Mouse (Mus musculus) monocyte, adult 5-6 weeks (primary cell): ENCODE measurements around the gene Snrnp35. TPM values are rescaled to one million over a fixed set of nuclear protein-coding genes. Genes with fewer than 3 reads are reported as not detected.
"Not testable (repeated sequence)": the region's sequence is repeated elsewhere in the genome, so short reads cannot be mapped to it uniquely, and the experiment has no call there.

Source experiments
- ATAC-seq: fragments of 153-309, 156-312 bp; replicated peaks from 2 replicates; pipeline ENCODE4 v1.8.0; 2017; ENCODE audit warnings: mild to moderate bottlenecking; ENCODE audit not compliant: low TSS enrichment, insufficient number of reproducible peaks, severe bottlenecking, poor library complexity, low FRiP score
- total RNA-seq: library from RNA; stranded (forward); fragments of 200-1000, 200-491, 200-594 nt; gene quantifications from 3 replicates; pipeline ENCODE4 v1.2.3, GENCODE M21; 2017

Gene Snrnp35
- total RNA-seq, 1 experiment from 2014 or later: 12.5 TPM

DNA sequence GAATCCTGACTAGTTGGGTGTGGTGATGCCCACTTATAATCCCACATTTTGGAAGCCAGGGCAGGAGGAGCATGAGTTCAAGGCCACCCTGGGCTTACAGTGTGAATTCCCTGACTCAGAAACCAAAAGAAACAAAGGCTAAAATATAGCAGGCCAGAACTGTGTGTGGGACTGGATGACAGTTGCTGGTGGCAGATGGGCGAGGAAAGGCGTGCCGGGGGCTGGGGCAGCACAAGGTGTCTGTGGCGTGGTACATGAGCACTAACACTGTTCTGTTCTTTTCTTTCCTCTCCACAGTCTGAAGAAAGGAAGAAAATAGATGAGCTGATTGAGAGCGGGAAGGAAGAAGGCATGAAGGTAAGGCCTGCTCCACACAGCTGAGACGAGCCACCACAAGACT is 26.2 kb upstream of the Snrnp35 start:
- no peak for ATAC-seq

DNA sequence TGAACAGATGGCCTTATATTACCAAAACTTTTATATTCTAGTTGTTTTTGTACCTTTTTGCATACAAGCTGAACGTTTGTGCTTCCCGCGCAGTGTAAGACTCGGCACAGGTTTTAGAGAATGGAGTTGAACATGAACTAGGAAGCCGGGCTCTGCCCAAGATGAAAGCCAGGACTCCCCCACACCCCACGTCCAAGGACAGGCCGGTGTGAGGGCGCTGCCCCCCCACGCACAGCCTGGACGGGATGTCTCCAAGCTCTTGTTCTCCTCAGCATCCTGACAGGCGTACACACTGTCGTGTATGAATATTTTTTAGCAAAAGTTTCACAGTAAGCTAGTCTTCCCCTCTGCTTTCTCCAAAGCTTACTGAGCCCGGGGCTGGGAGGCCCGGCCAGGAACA is 22.0 kb upstream of the Snrnp35 start:
- not testable (repeated sequence) for ATAC-seq

GRCm38 (mm10) chr5:124462297-124463025 is 20.5 kb upstream of the Snrnp35 start:
- no peak for ATAC-seq

GRCm38 (mm10) chr5:124463462-124463861 is 19.5 kb upstream of the Snrnp35 start:
- 0 out of 2 replicates have a peak, but pooled peaks have one; percentile 12 for ATAC-seq

GRCm38 (mm10) chr5:124464905-124465304 is 18.0 kb upstream of the Snrnp35 start:
- no peak for ATAC-seq

DNA sequence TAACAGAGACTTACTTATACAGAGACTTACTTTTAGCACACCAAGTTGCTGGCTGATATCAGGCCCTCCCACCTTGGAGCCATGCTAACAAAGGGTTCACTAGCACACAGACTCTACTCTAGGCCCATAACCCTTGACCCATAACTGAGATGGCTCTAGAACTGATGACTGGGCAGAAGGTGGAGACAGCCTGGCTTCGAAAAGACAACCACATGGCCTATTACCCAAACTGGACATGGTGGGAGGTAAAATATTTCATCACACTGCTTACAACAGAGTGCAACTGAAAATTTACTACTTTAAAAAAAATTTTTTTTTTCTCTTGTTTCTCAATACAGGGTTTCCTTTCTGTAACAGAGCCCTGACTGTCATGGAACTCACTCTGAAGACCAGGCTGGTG is 15.2 kb upstream of the Snrnp35 start:
- 0 out of 2 replicates have a peak, but pooled peaks have one; percentile 38 for ATAC-seq

DNA sequence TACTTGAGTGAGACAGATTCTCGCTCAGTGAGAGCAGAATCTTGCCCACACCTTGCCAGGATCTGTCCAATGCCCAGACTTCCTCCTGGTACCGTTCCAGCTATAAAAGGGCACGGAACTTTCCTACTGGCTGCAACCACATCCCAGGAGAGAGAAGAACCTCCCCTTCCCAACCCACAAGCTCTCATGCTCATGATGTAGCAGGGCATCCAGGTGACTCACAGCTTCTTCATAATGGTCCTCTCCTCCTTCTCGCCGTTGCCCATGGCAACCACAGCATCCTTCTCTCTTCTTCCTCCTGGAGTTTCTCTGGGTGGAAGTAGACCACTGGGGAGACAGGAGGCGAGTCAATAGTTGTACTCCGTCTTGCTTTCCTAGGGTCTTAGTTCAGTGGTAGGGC is 14.6 kb upstream of the Snrnp35 start:
- no peak for ATAC-seq

DNA sequence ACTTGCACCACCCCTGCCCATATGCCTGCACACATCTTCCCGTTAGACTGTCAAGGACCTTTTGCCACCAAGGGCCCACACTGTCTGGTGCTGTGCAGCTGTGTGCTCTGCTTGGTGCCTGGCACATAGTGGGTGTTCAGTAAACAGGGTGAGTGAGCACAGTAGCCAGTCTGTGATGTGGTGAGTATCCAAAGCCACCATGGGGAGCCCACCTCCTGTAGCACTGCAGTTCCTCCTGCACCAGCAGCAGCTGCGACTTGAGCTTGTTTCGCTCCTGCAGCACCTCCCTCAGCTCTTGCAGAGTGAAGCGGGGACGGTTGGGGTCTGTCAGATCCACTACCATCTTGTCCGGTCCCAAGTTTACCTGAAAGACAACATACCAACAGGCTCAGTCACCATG is 13.4 kb upstream of the Snrnp35 start:
- ATAC-seq: 0 out of 2 replicates have a peak, but pooled peaks have one; percentile 32

- no peak for ATAC-seq
These were observed 12.3 kb upstream of the Snrnp35 start for GRCm38 (mm10) chr5:124470591-124471171.

GRCm38 (mm10) chr5:124478873-124479204 is 4.1 kb upstream of the Snrnp35 start:
- ATAC-seq: no peak

GRCm38 (mm10) chr5:124480119-124480518 is 2.8 kb upstream of the Snrnp35 start:
- peak; percentile 37 for ATAC-seq

GRCm38 (mm10) chr5:124481714-124482113 is 1.2 kb upstream of the Snrnp35 start:
- no peak for ATAC-seq

DNA sequence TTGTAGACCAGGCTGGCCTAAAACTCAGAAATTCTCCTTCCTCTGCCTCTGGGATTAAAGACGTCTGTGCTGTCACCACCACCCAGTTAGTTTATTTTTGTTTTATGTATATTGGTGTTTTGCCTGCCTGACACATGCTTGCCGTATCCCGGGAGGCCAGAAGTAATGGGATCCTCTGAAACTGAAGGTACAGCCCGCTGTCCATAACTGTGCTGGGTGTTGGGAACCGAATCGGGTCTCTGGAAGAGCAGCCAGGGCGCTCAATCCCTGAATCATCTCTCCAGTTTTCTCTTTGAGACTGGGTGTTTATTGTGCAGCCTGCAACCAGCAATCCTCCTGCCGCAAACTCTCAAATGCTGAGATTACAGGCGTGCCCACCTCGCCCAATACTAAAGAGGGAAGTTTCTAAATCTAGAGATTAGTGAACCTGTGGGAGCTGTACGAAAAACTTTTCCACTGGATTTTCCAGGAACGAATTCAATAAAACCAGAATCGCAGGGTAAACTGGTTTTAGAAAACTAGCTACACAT is 433 bp upstream of the Snrnp35 start:
- no peak for ATAC-seq

GRCm38 (mm10) chr5:124483655-124484396 is 892 bp downstream of the Snrnp35 start:
- no peak for ATAC-seq

- no peak for ATAC-seq
These were observed 2.7 kb downstream of the Snrnp35 start for GRCm38 (mm10) chr5:124485654-124486053.

DNA sequence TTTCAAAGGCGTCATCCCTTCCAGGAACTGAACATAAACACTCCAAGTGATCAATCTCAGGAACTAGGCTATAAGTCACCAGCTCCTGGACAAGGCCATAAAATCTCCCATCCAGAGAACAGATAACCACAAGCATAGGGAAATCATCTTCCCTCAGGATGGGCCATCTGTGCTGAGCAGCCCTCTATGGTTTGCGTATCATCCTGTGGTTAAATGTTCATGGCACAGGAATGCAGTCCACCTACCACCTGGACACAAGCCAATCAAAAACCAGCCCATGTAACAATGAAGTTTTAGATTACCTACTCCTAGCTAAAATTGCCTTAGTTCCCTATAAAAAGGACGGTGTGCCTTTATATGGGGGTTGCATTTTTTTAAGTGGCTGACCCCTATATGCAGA is 6.0 kb downstream of the Snrnp35 start:
- ATAC-seq: no peak

GRCm38 (mm10) chr5:124491732-124492131 is 8.8 kb downstream of the Snrnp35 start:
- ATAC-seq: no peak

- peak; percentile 60 for ATAC-seq
These were observed 9.7 kb downstream of the Snrnp35 start for GRCm38 (mm10) chr5:124492618-124493017.

DNA sequence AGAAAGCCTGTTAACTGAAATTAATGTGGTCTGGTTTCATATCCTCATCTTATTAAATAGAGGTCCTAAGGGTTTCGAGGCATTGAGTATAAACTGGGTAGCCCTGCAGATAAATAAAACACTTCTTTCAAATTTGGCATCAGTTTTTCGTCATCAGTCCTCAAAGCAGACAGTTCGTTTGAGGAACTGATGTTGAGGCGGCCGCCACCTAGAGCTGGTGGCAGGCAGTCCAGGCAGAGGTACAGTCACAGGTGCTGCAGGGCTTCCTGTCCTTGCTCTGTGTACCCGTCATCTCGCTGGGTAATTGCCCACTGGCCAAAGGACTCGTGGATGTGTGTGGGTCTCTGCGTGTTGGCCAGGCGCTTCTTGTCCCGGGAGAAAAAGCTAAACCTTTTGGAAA is 10.5 kb downstream of the Snrnp35 start:
- peak; percentile 54 for ATAC-seq

GRCm38 (mm10) chr5:124495547-124495946 is 12.6 kb downstream of the Snrnp35 start:
- no peak for ATAC-seq
